Comparison of ENCODE assay signal across 10 mouse cellular contexts in genomic region chr13:46523712-46524111, GRCm38 (mm10). TPM values are rescaled to one million over a fixed set of nuclear protein-coding genes. Genes with fewer than 3 reads are reported as not detected.
DNase-seq lines count a peak whose midpoint lies in the region; ATAC-seq and TF ChIP-seq lines count a peak whose summit lies in the region.
"Had no signal": no experiment of that assay in that cellular context is flagged by ENCODE, and none has a peak within 500 bp of the region (broad histone marks: within the 10 kb centered on the region; RNA-seq: fewer than 3 reads in every experiment).

No protein-coding gene starts in this region.

- ATAC-seq in lung, postnatal 0 days = peak; percentile 1; the same call in 1 of the 2 replicates
- ATAC-seq in heart, embryonic 16.5 days (replicated peaks; ENCODE audit: extremely low read depth, insufficient read depth, low FRiP score) = peak; percentile 46
- ATAC-seq: liver, postnatal 0 days had no signal

- no peak for TF ChIP-seq CTCF in lung, postnatal 0 days (IDR thresholded peaks at IDR 0.05)

- 65% methylated on average over 12 of the region's 12 CpGs for WGBS in lung, postnatal 0 days
- WGBS in heart, embryonic 16.5 days = 32% methylated on average over 12 of the region's 12 CpGs

- H3K27ac ChIP-seq in lung, postnatal 0 days (ENCODE audit: low read length) = no peak overlapping the region
- peak overlapping the region; percentile 98 for H3K27ac ChIP-seq in heart, embryonic 16.5 days (ENCODE audit: low read length)
- H3K27ac ChIP-seq: hindbrain, embryonic 12.5 days had no signal

- no peak overlapping the region for H3K9ac ChIP-seq in lung, postnatal 0 days (replicated peaks; ENCODE audit: low read depth)
- peak overlapping the region; percentile 66 for H3K9ac ChIP-seq in heart, embryonic 16.5 days (ENCODE audit: low read length)
- H3K9ac ChIP-seq: hindbrain, embryonic 12.5 days; liver, postnatal 0 days had no signal

- H3K4me1 ChIP-seq in lung, postnatal 0 days (ENCODE audit: insufficient read depth, low read depth, low read length) = no peaks in the 10 kb centered on the region; the same call in 1 of the 2 replicates
- H3K4me1 ChIP-seq in heart, embryonic 16.5 days (ENCODE audit: control insufficient read depth, insufficient read depth, low read length) = peaks cover 34% of the 10 kb centered on the region

- no peaks in the 10 kb centered on the region for H3K36me3 ChIP-seq in lung, postnatal 0 days (ENCODE audit: insufficient read depth, low read length)
- peaks cover 15% of the 10 kb centered on the region for H3K36me3 ChIP-seq in heart, embryonic 16.5 days (ENCODE audit: control insufficient read depth, insufficient read depth)
- H3K36me3 ChIP-seq: hindbrain, embryonic 12.5 days had no signal

- no peaks in the 10 kb centered on the region for H3K27me3 ChIP-seq in lung, postnatal 0 days (replicated peaks; ENCODE audit: insufficient read depth, low read length)
- no peaks in the 10 kb centered on the region for H3K27me3 ChIP-seq in heart, embryonic 16.5 days (ENCODE audit: control insufficient read depth, insufficient read depth, low read length)
- H3K27me3 ChIP-seq: hindbrain, embryonic 12.5 days had no signal

- no peak overlapping the region for H3K4me3 ChIP-seq in lung, postnatal 0 days (ENCODE audit: low read depth, low read length)
- H3K4me3 ChIP-seq in heart, embryonic 16.5 days (ENCODE audit: low read length) = peak overlapping the region; percentile 21; the same call in 1 of the 2 replicates
- H3K4me3 ChIP-seq: hindbrain, embryonic 12.5 days had no signal

- no peaks in the 10 kb centered on the region for H3K9me3 ChIP-seq in lung, postnatal 0 days (ENCODE audit: low read length)
- no peaks in the 10 kb centered on the region for H3K9me3 ChIP-seq in heart, embryonic 16.5 days (replicated peaks; ENCODE audit: control insufficient read depth, low read length)
- H3K9me3 ChIP-seq: hindbrain, embryonic 12.5 days had no signal

- no peak for DNase-seq in lung, postnatal 0 days (ENCODE audit: low spot score)
- no peak for DNase-seq in lung, postnatal 4 days
- DNase-seq in gastrocnemius, postnatal 25 days = peak; percentile 51
- peak; percentile 84 for DNase-seq in skeletal muscle tissue, adult 2 months (ENCODE audit: low read depth, low spot score)
- DNase-seq in layer of hippocampus, adult 18-20 months (ENCODE audit: low spot score in 2 of 2) = no peak
- no peak for DNase-seq in adrenal gland, postnatal 10 days
- DNase-seq: liver, postnatal 0 days had no signal

- no peak for TF ChIP-seq EP300 in lung, postnatal 0 days (IDR thresholded peaks at IDR 0.05)

- H3K4me2 ChIP-seq in lung, postnatal 0 days (replicated peaks; ENCODE audit: low read depth, low read length) = no peak overlapping the region
- peak overlapping the region; percentile 56 for H3K4me2 ChIP-seq in heart, embryonic 16.5 days (ENCODE audit: low read depth, low read length)
- H3K4me2 ChIP-seq: hindbrain, embryonic 12.5 days; midbrain, embryonic 11.5 days had no signal

RNA-seq across cellular contexts. Expression of gene Cap2, which starts 22.1 kb away (rescaled TPM):
- polyA plus RNA-seq in lung, postnatal 0 days (2015; fragmentation: Nextera tagmentation; extraction: Ambion mirVana) = 5.3 and 5.8 TPM in 2 replicates
- 100 to 1,000 TPM; 281 to 304 TPM for total RNA-seq in gastrocnemius, postnatal 25 days (2021)
- polyA plus RNA-seq in heart, embryonic 16.5 days (2015; fragmentation: Nextera tagmentation; extraction: Ambion mirVana) = 170 and 182 TPM in 2 replicates
- total RNA-seq in layer of hippocampus, adult 18-20 months (2021) = 100 to 1,000 TPM; 222 to 231 TPM
- total RNA-seq in adrenal gland, postnatal 10 days (2021) = 10 to 100 TPM in 1 of 2 experiments, 1 to 10 TPM in 1; 5.5 to 16.8 TPM

Comparison
In these comparisons a context has a peak if more than half of its experiments do, and no peak if none do; other contexts are left out.
1. DNase-seq: peak in gastrocnemius, postnatal 25 days (single experiment) and skeletal muscle tissue, adult 2 months (single experiment); none in lung, postnatal 0 days (single experiment), lung, postnatal 4 days (0 of 2), layer of hippocampus, adult 18-20 months (0 of 2) and adrenal gland, postnatal 10 days (single experiment).
2. RNA of gene Cap2, which starts 22.1 kb away (total RNA-seq): 281 to 304 TPM in gastrocnemius, postnatal 25 days and 222 to 231 TPM in layer of hippocampus, adult 18-20 months; 5.5 to 16.8 TPM in adrenal gland, postnatal 10 days; every median in the first group is over 10 times any median in the second.